Mouse (Mus musculus): Measurements from ENCODE around the gene Orc3. TPM values are rescaled to one million over a fixed set of nuclear protein-coding genes. Genes with fewer than 3 reads are reported as not detected.
A peak's percentile ranks its signal among the peaks of the same experiment; 100 is the strongest.

The Orc3 gene
- polyA plus RNA-seq, 1 experiment from 2014 or later = 105 TPM

- peak; percentile 78 for ATAC-seq (ENCODE audit: insufficient number of reproducible peaks, insufficient read depth, low FRiP score, low read depth)
- H3K4me3 ChIP-seq (ENCODE audit: low read depth, low read length) = peak overlapping the region; percentile 99
- H3K27ac ChIP-seq (ENCODE audit: low read length) = peak overlapping the region; percentile 97
- no peaks in the 10 kb centered on the region for H3K9me3 ChIP-seq (ENCODE audit: control insufficient read depth, low read depth, low read length)
- peak overlapping the region; percentile 54 for H3K4me2 ChIP-seq (replicated peaks; ENCODE audit: low read depth, low read length)
- no peaks in the 10 kb centered on the region for H3K27me3 ChIP-seq (ENCODE audit: control insufficient read depth, insufficient read depth, low read length)
- WGBS = under 1% methylated on average over 50 of the region's 50 CpGs
- no peaks in the 10 kb centered on the region for H3K36me3 ChIP-seq (ENCODE audit: control insufficient read depth, insufficient read depth, low read length)
- H3K4me1 ChIP-seq (ENCODE audit: control insufficient read depth, insufficient read depth, low read length) = peaks cover 13% of the 10 kb centered on the region; the same call in 1 of the 2 replicates
- peak overlapping the region; percentile 97 for H3K9ac ChIP-seq (replicated peaks; ENCODE audit: low read depth, low read length)
These were observed 63.5 kb downstream of the Orc3 start for GRCm38 (mm10) chr4:34551098-34551809.

- Histone ChIP-seq H3K27ac (ENCODE audit: low read length) (peak within 1 kb of the TSS; percentile 97), H3K27me3 (ENCODE audit: control insufficient read depth, insufficient read depth, low read length) (no peaks in the 10 kb centered on the region), H3K4me3 (ENCODE audit: low read depth, low read length) (peak within 1 kb of the TSS; percentile 99), H3K4me1 (ENCODE audit: control insufficient read depth, insufficient read depth, low read length) (peaks cover 11% of the 10 kb centered on the region; the same call in 1 of the 2 replicates), H3K9me3 (ENCODE audit: control insufficient read depth, low read depth, low read length) (no peaks in the 10 kb centered on the region), H3K4me2 (replicated peaks; ENCODE audit: low read depth, low read length) (peak within 1 kb of the TSS; percentile 54), H3K9ac (replicated peaks; ENCODE audit: low read depth, low read length) (peak within 1 kb of the TSS; percentile 97), H3K36me3 (ENCODE audit: control insufficient read depth, insufficient read depth, low read length) (no peaks in the 10 kb centered on the region)
- ATAC-seq (ENCODE audit: insufficient number of reproducible peaks, insufficient read depth, low FRiP score, low read depth) = peak; percentile 65
- 0% methylated on average over 49 of the region's 53 CpGs for WGBS
These were observed 64.0 kb downstream of the Orc3 start, which contains the start of gene Akirin2 for GRCm38 (mm10) chr4:34550748-34551097. TSS of gene Akirin2 (plus strand) at chr4:34550937.

GRCm38 (mm10) chr4:34549981-34550747, 64.6 kb downstream of the Orc3 start:
- Histone ChIP-seq H3K9ac (replicated peaks; ENCODE audit: low read depth, low read length) (peak overlapping the region; percentile 97), H3K36me3 (ENCODE audit: control insufficient read depth, insufficient read depth, low read length) (no peaks in the 10 kb centered on the region), H3K27me3 (ENCODE audit: control insufficient read depth, insufficient read depth, low read length) (no peaks in the 10 kb centered on the region), H3K9me3 (ENCODE audit: control insufficient read depth, low read depth, low read length) (no peaks in the 10 kb centered on the region), H3K27ac (ENCODE audit: low read length) (peak overlapping the region; percentile 97), H3K4me1 (ENCODE audit: control insufficient read depth, insufficient read depth, low read length) (0 out of 2 replicates have a peak, but pooled peaks cover 7% of the 10 kb centered on the region), H3K4me2 (replicated peaks; ENCODE audit: low read depth, low read length) (peak overlapping the region; percentile 54), H3K4me3 (ENCODE audit: low read depth, low read length) (peak overlapping the region; percentile 99)
- WGBS = 2% methylated on average over 38 of the region's 38 CpGs
- peak; percentile 95 for ATAC-seq (ENCODE audit: insufficient number of reproducible peaks, insufficient read depth, low FRiP score, low read depth)

- WGBS = 86% methylated on average over 6 of the region's 6 CpGs
- no peaks in the 10 kb centered on the region for H3K36me3 ChIP-seq (ENCODE audit: control insufficient read depth, insufficient read depth, low read length)
- no peak for ATAC-seq (ENCODE audit: insufficient number of reproducible peaks, insufficient read depth, low FRiP score, low read depth)
- H3K27me3 ChIP-seq (ENCODE audit: control insufficient read depth, insufficient read depth, low read length) = no peaks in the 10 kb centered on the region
- no peak overlapping the region for H3K27ac ChIP-seq (ENCODE audit: low read length)
- no peak overlapping the region for H3K9ac ChIP-seq (replicated peaks; ENCODE audit: low read depth, low read length)
- no peak overlapping the region for H3K4me2 ChIP-seq (replicated peaks; ENCODE audit: low read depth, low read length)
- H3K4me1 ChIP-seq (ENCODE audit: control insufficient read depth, insufficient read depth, low read length) = no peaks in the 10 kb centered on the region
- H3K4me3 ChIP-seq (ENCODE audit: low read depth, low read length) = no peak overlapping the region
- no peaks in the 10 kb centered on the region for H3K9me3 ChIP-seq (ENCODE audit: control insufficient read depth, low read depth, low read length)
These were observed 84.8 kb downstream of the Orc3 start for GRCm38 (mm10) chr4:34529941-34530340.

- H3K4me1 ChIP-seq (ENCODE audit: control insufficient read depth, insufficient read depth, low read length) = no peaks in the 10 kb centered on the region
- H3K4me2 ChIP-seq (replicated peaks; ENCODE audit: low read depth, low read length) = no peak overlapping the region
- no peak overlapping the region for H3K27ac ChIP-seq (ENCODE audit: low read length)
- no peaks in the 10 kb centered on the region for H3K9me3 ChIP-seq (ENCODE audit: control insufficient read depth, low read depth, low read length)
- H3K9ac ChIP-seq (replicated peaks; ENCODE audit: low read depth, low read length) = no peak overlapping the region
- no peak for ATAC-seq (ENCODE audit: insufficient number of reproducible peaks, insufficient read depth, low FRiP score, low read depth)
- no peak overlapping the region for H3K4me3 ChIP-seq (ENCODE audit: low read depth, low read length)
- no peaks in the 10 kb centered on the region for H3K27me3 ChIP-seq (ENCODE audit: control insufficient read depth, insufficient read depth, low read length)
- WGBS = 73% methylated on average over 4 of the region's 4 CpGs
- H3K36me3 ChIP-seq (ENCODE audit: control insufficient read depth, insufficient read depth, low read length) = no peaks in the 10 kb centered on the region
These were observed 85.4 kb downstream of the Orc3 start for GRCm38 (mm10) chr4:34529379-34529778.

- no peak for ATAC-seq (ENCODE audit: insufficient number of reproducible peaks, insufficient read depth, low FRiP score, low read depth)
- Histone ChIP-seq H3K27me3 (ENCODE audit: control insufficient read depth, insufficient read depth, low read length) (no peaks in the 10 kb centered on the region), H3K4me3 (ENCODE audit: low read depth, low read length) (no peak overlapping the region)
These were observed 86.2 kb downstream of the Orc3 start for GRCm38 (mm10) chr4:34528430-34529100.

GRCm38 (mm10) chr4:34526771-34527170, 88.0 kb downstream of the Orc3 start:
- Histone ChIP-seq H3K4me1 (ENCODE audit: control insufficient read depth, insufficient read depth, low read length) (no peaks in the 10 kb centered on the region), H3K4me3 (ENCODE audit: low read depth, low read length) (no peak overlapping the region), H3K36me3 (ENCODE audit: control insufficient read depth, insufficient read depth, low read length) (no peaks in the 10 kb centered on the region), H3K4me2 (replicated peaks; ENCODE audit: low read depth, low read length) (no peak overlapping the region), H3K27me3 (ENCODE audit: control insufficient read depth, insufficient read depth, low read length) (no peaks in the 10 kb centered on the region), H3K9me3 (ENCODE audit: control insufficient read depth, low read depth, low read length) (no peaks in the 10 kb centered on the region), H3K9ac (replicated peaks; ENCODE audit: low read depth, low read length) (no peak overlapping the region), H3K27ac (ENCODE audit: low read length) (no peak overlapping the region)
- ATAC-seq (ENCODE audit: insufficient number of reproducible peaks, insufficient read depth, low FRiP score, low read depth) = no peak
- 84% methylated on average over 3 of the region's 3 CpGs for WGBS

More at GRCm38 (mm10) chr4:34528430-34529100, 86.2 kb downstream of the Orc3 start:
- WGBS = 87% methylated on average over 1 of the region's 1 CpGs
- no peaks in the 10 kb centered on the region for H3K36me3 ChIP-seq (ENCODE audit: control insufficient read depth, insufficient read depth, low read length)
- no peak overlapping the region for H3K9ac ChIP-seq (replicated peaks; ENCODE audit: low read depth, low read length)
- no peaks in the 10 kb centered on the region for H3K9me3 ChIP-seq (ENCODE audit: control insufficient read depth, low read depth, low read length)
- H3K27ac ChIP-seq (ENCODE audit: low read length) = no peak overlapping the region
- no peak overlapping the region for H3K4me2 ChIP-seq (replicated peaks; ENCODE audit: low read depth, low read length)
- H3K4me1 ChIP-seq (ENCODE audit: control insufficient read depth, insufficient read depth, low read length) = no peaks in the 10 kb centered on the region

GRCm38 (mm10) chr4:34523586-34523985, 91.2 kb downstream of the Orc3 start:
- Histone ChIP-seq H3K27ac (ENCODE audit: low read length) (no peak overlapping the region), H3K27me3 (ENCODE audit: control insufficient read depth, insufficient read depth, low read length) (no peaks in the 10 kb centered on the region), H3K36me3 (ENCODE audit: control insufficient read depth, insufficient read depth, low read length) (no peaks in the 10 kb centered on the region), H3K4me3 (ENCODE audit: low read depth, low read length) (no peak overlapping the region), H3K9ac (replicated peaks; ENCODE audit: low read depth, low read length) (no peak overlapping the region), H3K9me3 (ENCODE audit: control insufficient read depth, low read depth, low read length) (no peaks in the 10 kb centered on the region), H3K4me2 (replicated peaks; ENCODE audit: low read depth, low read length) (no peak overlapping the region), H3K4me1 (ENCODE audit: control insufficient read depth, insufficient read depth, low read length) (no peaks in the 10 kb centered on the region)
- no peak for ATAC-seq (ENCODE audit: insufficient number of reproducible peaks, insufficient read depth, low FRiP score, low read depth)
- 88% methylated on average over 4 of the region's 4 CpGs for WGBS
